ENCODE assay signal across 23 mouse cellular contexts in genomic region chr13:70698812-70699387, GRCm38 (mm10).
DNase-seq lines count a peak whose midpoint lies in the region; ATAC-seq lines count a peak whose summit lies in the region.
"Had no signal": no experiment of that assay in that cellular context is flagged by ENCODE, and none has a peak within 500 bp of the region (broad histone marks: within the 10 kb centered on the region; RNA-seq: fewer than 3 reads in every experiment).

No protein-coding gene starts in this region.

- H3K4me3 ChIP-seq in forebrain, embryonic 16.5 days (replicated peaks; ENCODE audit: low read length) = no peak overlapping the region
- no peak overlapping the region for H3K4me3 ChIP-seq in forebrain, embryonic 13.5 days
- H3K4me3 ChIP-seq: embryonic facial prominence, embryonic 13.5 days; erythroblast, embryonic 14.5 days; gastrocnemius, adult 2 months; hindbrain, embryonic 12.5 days; midbrain, embryonic 10.5 days had no signal

- no peaks in the 10 kb centered on the region for H3K4me1 ChIP-seq in forebrain, embryonic 16.5 days (replicated peaks; ENCODE audit: control insufficient read depth, insufficient read depth, low read length)
- no peaks in the 10 kb centered on the region for H3K4me1 ChIP-seq in forebrain, embryonic 13.5 days
- H3K4me1 ChIP-seq: embryonic facial prominence, embryonic 13.5 days; hindbrain, embryonic 12.5 days; midbrain, embryonic 10.5 days had no signal

- H3K27me3 ChIP-seq in forebrain, embryonic 16.5 days (replicated peaks; ENCODE audit: control insufficient read depth, insufficient read depth, low read length) = no peaks in the 10 kb centered on the region
- H3K27me3 ChIP-seq in forebrain, embryonic 13.5 days = no peaks in the 10 kb centered on the region
- H3K27me3 ChIP-seq: embryonic facial prominence, embryonic 13.5 days; hindbrain, embryonic 12.5 days had no signal

- H3K9me3 ChIP-seq in forebrain, embryonic 16.5 days (ENCODE audit: control insufficient read depth, low read length) = no peaks in the 10 kb centered on the region
- no peaks in the 10 kb centered on the region for H3K9me3 ChIP-seq in forebrain, embryonic 13.5 days (replicated peaks)
- H3K9me3 ChIP-seq: embryonic facial prominence, embryonic 13.5 days; hindbrain, embryonic 12.5 days; midbrain, embryonic 10.5 days had no signal

- no peak overlapping the region for H3K4me2 ChIP-seq in forebrain, embryonic 16.5 days (ENCODE audit: low read length)
- no peak overlapping the region for H3K4me2 ChIP-seq in forebrain, embryonic 13.5 days
- H3K4me2 ChIP-seq: embryonic facial prominence, embryonic 13.5 days; hindbrain, embryonic 12.5 days had no signal

- WGBS in forebrain, embryonic 16.5 days = 69% methylated on average over 4 of the region's 4 CpGs
- WGBS in forebrain, embryonic 13.5 days = 83% methylated on average over 4 of the region's 4 CpGs

- peak; percentile 48 for DNase-seq in right cerebral cortex, adult 18-20 months
- no peak for DNase-seq in right cerebral cortex, postnatal 14 days
- DNase-seq in left cerebral cortex, postnatal 14 days (ENCODE audit: low spot score in 2 of 2) = peak; percentile 26 to 79
- peak; percentile 67 for DNase-seq in telencephalon, adult 2 months (ENCODE audit: low read depth, low spot score)
- no peak for DNase-seq in kidney, adult 9 months
- DNase-seq in cerebellum, postnatal 4 days (ENCODE audit: low spot score in 2 of 2) = no peak
- DNase-seq: adrenal gland, postnatal 36 days; cerebellum, adult 11-12 months; cerebellum, postnatal 14 days; embryo, embryonic 11 days; gastrocnemius, adult 2 months; kidney, adult 2 months; kidney, postnatal 10 days had no signal

- no peak overlapping the region for H3K9ac ChIP-seq in forebrain, embryonic 16.5 days (replicated peaks; ENCODE audit: low read depth, low read length)
- H3K9ac ChIP-seq in forebrain, embryonic 13.5 days = no peak overlapping the region
- H3K9ac ChIP-seq: embryonic facial prominence, embryonic 13.5 days; hindbrain, embryonic 12.5 days had no signal

- peak; percentile 26; the same call in 1 of the 2 replicates for ATAC-seq in forebrain, embryonic 16.5 days
- ATAC-seq in forebrain, embryonic 13.5 days = no peak
- ATAC-seq: forebrain, embryonic 14.5 days; inflammation-experienced regulatory T-cells, adult 6 months; lung, postnatal 0 days had no signal

- no peaks in the 10 kb centered on the region for H3K36me3 ChIP-seq in forebrain, embryonic 16.5 days (ENCODE audit: control insufficient read depth, insufficient read depth)
- no peaks in the 10 kb centered on the region for H3K36me3 ChIP-seq in forebrain, embryonic 13.5 days (ENCODE audit: poor library complexity, severe bottlenecking)
- H3K36me3 ChIP-seq: embryonic facial prominence, embryonic 13.5 days; hindbrain, embryonic 12.5 days; midbrain, embryonic 10.5 days had no signal

- H3K27ac ChIP-seq in forebrain, embryonic 16.5 days (ENCODE audit: low read length) = no peak overlapping the region
- no peak overlapping the region for H3K27ac ChIP-seq in forebrain, embryonic 13.5 days
- H3K27ac ChIP-seq: embryonic facial prominence, embryonic 13.5 days; gastrocnemius, adult 2 months; hindbrain, embryonic 12.5 days; macrophage; midbrain, embryonic 10.5 days had no signal

- intact Hi-C loops in left cerebral cortex, postnatal 14 days (cut with DNase I) = no loop called here

Comparison
In these comparisons a context has a peak if more than half of its experiments do, and no peak if none do; other contexts are left out.
1. DNase-seq: peak in right cerebral cortex, adult 18-20 months (single experiment), left cerebral cortex, postnatal 14 days (2 of 2) and telencephalon, adult 2 months (single experiment); none in right cerebral cortex, postnatal 14 days (single experiment), kidney, adult 9 months (single experiment) and cerebellum, postnatal 4 days (0 of 2).